Mouse (Mus musculus) 416B (cell line): ENCODE measurements around the gene Mical2.

ENCODE experiments used
- DNase-seq: peaks from one replicate; pipeline ENCODE4 v3.0.0; 2011; ENCODE audit warnings: low read depth

Mical2 gene

GRCm38 (mm10) chr7:112280474-112280873 is 54.8 kb downstream of the Mical2 start:
- no peak for DNase-seq

DNA sequence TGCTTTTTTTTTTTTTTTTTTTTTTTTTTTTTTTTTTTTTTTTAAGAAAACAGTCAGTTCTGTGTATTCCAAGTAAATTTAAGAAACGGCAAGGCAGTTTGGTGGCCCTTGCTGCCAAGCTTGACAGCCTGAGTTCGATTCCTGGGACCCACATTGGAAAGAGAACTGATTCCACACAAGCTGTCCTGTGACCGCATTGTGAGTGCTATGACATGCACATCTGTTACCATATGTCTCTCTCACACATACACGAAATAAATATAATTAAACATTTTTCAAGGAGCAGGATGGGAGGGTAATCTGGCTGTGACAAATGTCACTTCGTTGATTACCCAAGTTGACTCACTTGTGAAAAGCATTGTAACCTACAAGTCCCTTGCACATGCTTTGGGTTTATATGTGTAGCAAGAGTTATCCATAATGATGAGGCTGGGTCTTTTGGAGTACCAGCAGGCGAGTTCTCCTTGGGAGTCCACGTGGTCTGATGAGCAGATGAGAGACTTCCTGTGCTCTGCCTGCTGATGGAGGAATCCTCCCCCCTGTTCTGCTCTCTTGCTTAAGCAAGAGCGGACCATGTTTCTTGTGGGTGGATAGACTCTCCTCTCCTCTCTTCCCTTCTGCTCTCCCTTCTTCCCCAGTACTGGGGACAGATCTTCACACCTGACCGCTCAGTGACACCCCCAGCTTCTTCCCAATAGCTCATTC is 58.1 kb downstream of the Mical2 start:
- no peak for DNase-seq

DNA sequence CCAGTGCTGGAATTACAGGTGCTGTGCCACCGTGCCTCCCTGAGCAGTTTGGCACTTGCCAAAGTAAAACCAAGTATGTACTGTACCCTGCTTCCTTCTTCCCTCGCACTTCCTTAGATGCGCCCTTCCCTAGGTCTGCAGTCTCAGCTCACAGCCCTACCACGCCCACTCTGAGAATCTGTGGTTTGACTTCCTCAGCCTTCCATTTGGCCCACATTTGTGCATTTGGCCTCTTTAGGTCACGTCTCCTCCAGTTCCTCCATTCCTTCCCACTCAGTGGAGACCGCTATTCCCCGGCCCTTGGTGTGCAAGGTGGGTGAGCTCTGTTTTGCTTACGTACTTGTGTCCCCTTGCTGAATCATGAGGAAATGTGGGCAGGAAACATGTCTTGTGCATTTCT is 59.9 kb downstream of the Mical2 start:
- DNase-seq: no peak

GRCm38 (mm10) chr7:112288352-112289107 is 62.9 kb downstream of the Mical2 start:
- no peak for DNase-seq

- no peak for DNase-seq
Observed at GRCm38 (mm10) chr7:112289514-112289913, 63.9 kb downstream of the Mical2 start.

DNA sequence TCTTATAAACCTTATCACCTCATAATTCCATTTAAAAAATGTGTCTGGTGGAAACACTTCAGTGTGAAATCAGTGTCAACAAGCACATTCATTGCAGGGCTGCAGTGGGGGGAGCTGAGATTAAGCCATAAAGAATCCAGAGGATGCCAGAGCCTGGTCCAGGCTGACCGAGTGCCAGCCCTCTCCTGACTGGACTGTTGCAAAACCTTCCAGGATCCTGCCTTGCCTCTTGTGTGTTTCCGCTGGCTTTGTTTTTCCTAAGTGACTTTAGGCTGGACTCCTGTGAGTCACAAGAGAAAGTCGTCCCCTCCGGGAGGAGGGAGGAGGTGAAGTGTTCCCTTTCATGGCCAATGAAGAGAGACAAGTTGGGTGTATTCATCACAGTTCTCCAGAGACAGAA is 64.3 kb downstream of the Mical2 start:
- DNase-seq: no peak

GRCm38 (mm10) chr7:112293456-112294104 is 67.9 kb downstream of the Mical2 start:
- no peak for DNase-seq

DNA sequence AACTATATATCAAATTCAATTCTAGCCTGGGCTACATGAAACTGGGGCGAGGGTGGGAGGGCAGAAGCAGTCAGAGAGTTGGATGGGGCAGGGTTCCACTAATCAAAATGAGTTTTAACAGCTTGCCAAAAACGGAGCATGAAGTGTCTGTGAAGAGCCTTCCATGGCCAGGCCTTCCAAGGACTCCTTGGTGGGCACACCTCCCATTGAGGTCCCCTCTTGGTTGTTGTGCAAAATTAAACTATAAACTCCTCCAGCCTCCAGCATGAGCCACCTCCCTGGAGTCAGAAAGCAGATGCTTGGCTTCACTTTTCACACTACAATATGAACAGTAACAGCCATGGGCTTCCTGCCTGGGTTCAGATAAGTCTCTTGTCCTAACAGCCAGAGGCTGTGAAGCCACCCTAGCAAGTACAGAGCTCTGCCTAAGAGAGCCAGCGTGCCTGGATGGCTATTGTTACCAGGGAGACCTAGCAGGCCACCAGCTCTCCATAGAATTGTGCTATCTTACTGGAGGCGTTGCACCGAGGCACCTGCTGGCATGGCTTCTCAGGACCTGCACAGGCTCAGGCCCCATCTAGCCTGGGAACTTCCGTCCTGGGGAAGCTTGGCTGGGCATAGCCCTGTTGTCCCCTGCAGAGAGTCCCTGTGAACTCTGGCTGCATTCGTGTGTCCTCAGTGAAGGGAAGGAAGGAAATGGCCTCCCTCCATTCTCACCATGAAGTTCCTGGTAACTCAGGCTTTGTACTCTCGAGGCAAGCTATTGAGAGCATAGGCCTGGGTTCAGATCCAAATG is 70.0 kb downstream of the Mical2 start:
- no peak for DNase-seq

DNA sequence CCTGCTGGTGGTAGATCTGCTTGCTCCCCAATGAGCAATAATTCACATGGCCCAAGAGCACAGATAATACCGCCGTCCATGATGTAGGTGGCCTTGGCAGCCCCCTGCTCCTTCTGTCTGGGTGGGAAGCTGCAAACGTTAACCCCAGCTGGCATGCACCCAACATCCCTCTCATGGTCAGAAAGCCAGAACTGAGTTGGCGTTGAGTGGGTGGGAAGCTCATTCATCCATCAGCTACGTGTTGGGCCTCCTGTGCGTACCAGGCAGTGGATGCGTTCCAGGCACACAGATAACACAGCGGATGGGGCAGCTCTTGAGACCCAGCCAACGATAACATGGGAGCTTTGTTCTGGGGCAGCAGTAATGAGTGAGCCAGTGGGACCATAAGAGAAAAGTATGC is 72.4 kb downstream of the Mical2 start:
- no peak for DNase-seq

DNA sequence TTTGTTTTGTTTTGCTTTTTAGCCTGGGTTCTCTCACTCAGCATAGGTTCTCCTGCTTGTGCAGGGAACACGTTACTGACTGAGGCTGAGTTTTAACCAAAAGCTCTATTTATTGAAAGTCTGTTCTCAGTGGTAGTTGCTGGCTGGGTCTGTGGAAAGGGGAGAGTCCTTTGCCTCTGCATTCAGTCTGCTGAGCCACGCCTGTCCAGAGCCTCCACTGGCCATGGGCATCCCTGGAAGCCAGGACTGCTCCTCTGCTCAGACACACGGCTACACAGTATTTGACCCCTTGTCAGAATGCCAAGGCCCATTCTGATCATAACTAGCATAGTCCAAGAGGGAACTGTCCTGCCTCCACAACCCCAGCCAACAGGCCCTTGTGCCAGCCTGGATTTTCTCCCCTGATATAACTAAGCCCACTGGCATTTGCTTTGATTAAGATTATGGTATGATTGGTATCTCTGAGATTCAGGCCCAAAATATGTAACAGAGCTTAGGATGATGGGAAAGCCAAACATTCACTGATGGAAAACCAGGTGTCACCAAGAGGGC is 73.3 kb downstream of the Mical2 start:
- DNase-seq: no peak

DNA sequence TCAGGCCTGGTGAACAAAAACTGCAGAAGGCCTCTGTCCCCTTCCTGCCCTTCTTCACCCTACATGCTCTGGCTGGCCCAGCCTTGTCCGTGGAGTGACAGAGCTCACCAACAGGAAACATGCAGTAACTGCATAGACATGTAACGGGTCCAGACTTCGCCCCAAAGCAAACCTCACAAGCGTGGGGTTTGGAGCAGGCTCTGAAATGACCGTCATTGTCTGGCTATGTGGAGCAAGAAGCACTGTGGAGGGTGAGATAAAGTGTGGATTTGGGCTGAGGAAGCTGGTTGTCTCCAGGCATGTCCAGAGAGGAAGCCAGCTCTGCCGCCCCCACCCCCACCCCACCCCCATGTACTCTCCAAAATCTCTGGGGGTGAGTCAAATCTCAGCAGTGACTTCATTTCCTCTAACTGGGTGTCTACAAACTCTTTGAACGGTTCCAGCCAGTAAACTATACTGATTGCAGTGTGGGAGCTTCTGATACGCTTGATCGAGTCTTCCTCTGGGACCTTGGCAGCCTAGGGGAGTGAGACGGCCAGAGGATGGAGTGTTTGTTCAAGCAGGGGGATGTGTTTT is 74.0 kb downstream of the Mical2 start:
- no peak for DNase-seq

- no peak for DNase-seq
Observed at GRCm38 (mm10) chr7:112300141-112300540, 74.5 kb downstream of the Mical2 start.

GRCm38 (mm10) chr7:112301052-112301451 is 75.4 kb downstream of the Mical2 start:
- peak; percentile 13 for DNase-seq

DNA sequence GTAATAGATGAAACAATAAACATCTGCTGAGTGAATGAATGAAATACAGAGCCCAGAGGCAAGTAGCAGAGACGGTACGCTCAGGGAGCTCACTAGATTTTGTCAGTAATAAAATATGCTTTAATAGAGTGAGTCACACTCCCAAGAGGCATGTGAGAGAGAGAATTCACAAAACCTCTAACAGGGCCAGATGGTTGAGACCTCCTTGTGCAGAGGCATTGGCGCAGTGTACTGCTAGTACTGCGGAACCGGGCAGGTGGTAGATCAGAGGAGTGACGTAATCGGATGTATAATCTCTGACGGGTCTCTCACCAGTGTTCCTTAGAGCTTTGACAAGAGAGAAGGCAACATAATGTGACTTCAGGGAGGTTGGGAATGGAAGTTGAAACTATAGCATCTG is 78.7 kb downstream of the Mical2 start:
- DNase-seq: no peak

DNA sequence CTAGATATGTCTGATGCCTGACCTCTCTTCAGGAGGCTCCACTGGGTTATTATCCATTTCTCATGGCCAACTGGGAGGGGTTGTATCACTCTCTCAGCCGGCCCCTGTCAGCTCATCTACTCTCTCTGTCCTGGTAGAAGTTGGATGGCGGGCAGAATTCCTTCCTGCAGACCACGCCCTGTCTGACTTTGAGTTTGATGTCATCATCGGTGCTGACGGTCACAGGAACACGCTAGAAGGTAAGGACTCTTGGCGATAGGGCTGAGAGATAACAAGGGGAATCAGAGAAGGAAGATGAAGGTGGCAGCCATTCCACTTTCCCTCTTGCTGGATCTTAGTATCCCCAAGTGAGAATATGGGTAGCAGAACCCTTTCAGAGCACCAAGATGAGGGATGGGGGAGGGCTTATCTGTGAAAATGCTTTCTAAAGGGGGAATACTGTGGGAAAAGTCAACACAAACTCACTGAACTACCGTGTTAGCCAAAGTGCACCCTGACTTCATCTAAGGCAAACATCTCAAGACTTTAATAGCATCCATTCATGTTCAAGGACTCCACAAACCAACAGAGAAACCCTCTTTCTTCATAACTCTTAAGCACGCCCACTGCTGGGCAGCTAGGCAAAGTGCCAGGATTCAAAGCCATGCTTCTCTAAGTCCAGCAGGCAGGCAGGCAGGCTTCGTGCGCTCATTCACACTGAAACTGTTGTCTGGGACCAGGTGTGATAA is 83.8 kb downstream of the Mical2 start:
- DNase-seq: no peak

DNA sequence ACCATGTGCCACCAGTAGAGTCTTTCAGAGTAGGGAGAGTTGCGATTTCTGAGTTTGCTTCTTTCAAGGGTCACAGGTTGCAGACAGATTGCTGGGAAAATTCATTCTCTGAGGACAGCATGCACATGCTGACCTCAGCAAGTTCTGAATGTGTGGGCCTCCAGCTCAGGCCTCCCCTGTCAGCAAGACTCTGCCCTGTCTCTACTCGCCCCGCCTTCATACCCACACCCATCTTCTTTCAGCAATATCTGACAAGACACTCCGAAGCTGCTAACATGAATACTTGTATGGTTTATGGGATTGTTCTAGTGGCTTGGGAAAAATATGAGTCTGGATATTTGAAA is 84.3 kb downstream of the Mical2 start:
- DNase-seq: no peak

DNA sequence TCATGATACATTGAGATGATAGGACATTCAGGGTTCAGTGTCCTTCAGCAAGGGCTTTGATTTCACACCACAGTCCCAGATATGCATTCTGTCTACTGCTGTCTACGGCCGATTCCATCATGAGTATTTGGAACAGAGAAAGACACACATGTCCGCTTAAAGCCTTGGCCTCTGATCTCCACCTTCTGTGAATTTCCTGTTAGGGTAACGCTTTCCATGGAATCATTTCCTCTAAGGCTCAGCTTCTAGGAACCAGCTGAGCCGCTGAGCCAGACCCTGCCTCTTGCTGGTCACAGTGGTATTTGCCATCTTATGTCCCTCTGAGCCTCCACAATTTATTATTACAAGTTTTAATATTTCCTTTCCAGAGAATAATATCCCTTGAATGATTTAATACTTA is 87.6 kb downstream of the Mical2 start:
- no peak for DNase-seq

DNA sequence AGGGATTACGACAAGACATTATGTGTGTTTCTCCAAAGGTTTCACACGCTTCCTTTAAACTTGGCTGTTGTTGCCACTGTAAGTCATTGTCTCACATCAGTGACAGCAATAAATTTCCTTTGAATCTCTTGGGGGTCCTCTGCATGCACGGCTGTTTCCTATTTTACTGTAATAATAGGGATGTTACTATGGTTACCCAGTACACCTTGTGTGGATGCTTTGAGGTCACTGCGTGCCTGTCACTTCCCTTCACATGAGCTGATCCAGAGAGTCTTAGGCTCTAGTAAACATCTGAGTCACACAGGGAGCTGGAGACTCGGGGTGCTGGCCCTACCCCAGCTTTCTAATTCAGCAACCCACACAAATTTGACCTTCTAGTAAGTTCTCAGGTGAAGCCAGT is 88.0 kb downstream of the Mical2 start:
- DNase-seq: no peak

GRCm38 (mm10) chr7:112316239-112316638 is 90.6 kb downstream of the Mical2 start:
- DNase-seq: no peak

- DNase-seq: no peak
Observed at GRCm38 (mm10) chr7:112317491-112317890, 91.8 kb downstream of the Mical2 start.

DNA sequence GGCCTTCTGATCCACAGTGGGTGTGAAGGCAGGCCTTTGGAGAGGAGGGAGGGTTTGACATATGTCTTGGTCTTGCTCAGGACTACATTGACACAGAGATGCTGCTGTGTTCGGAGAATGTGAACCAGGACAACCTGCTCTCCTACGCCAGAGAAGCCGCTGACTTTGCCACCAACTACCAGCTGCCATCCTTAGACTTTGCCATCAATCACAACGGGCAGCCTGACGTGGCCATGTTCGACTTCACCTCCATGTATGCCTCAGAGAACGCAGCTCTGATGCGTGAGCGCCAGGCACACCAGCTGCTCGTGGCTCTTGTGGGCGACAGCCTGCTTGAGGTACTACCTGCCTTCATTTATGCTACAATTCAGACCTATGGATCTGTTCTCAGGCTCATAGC is 92.7 kb downstream of the Mical2 start:
- DNase-seq: no peak
